Mouse (Mus musculus) midbrain, embryonic 10.5 days (tissue): Measurements from ENCODE around the gene Pold1. TPM values are rescaled to one million over a fixed set of nuclear protein-coding genes. Genes with fewer than 3 reads are reported as not detected.

Experiments
- DNase-seq: peaks from one replicate; pipeline ENCODE4 v3.0.0-alpha.2; 2017; ENCODE audit warnings: low spot score
- H3K27ac ChIP-seq: fragments of 300-500 bp; sonication (generic); replicated peaks from 2 replicates; pipeline ENCODE4 v1.5.1; 2016; ENCODE audit warnings: mild to moderate bottlenecking
- H3K27me3 ChIP-seq: fragments of 300-500 bp; sonication (generic); 2 replicates; pipeline ENCODE4 v1.6.1; 2016; ENCODE audit warnings: low read depth, mild to moderate bottlenecking; ENCODE audit not compliant: poor library complexity, severe bottlenecking
- H3K36me3 ChIP-seq: fragments of 300-500 bp; sonication (generic); 2 replicates; pipeline ENCODE4 v1.6.1; 2016; ENCODE audit warnings: mild to moderate bottlenecking, moderate library complexity
- H3K4me1 ChIP-seq: fragments of 300-500 bp; sonication (generic); 2 replicates; pipeline ENCODE4 v1.6.1; 2016
- H3K4me3 ChIP-seq: fragments of 300-500 bp; sonication (generic); 2 replicates; pipeline ENCODE4 v1.5.1; 2016; ENCODE audit warnings: mild to moderate bottlenecking, moderate library complexity
- H3K9me3 ChIP-seq: fragments of 300-500 bp; sonication (generic); replicated peaks from 2 replicates; pipeline ENCODE4 v1.6.1; 2016; ENCODE audit warnings: mild to moderate bottlenecking
- WGBS: fragments of 180-500 bp; shearing (Covaris S2); methylation state at CpG from one replicate; pipeline ENCODE4 v1.1.7; 2016; 5-methylcytosine and 5-hydroxymethylcytosine counted together
- polyA plus RNA-seq: library from polyadenylated mRNA; unstranded; fragments of >200 nt; fragmentation: Nextera tagmentation; extraction: Ambion mirVana; gene quantifications from 2 replicates; pipeline ENCODE4 v1.2.1, GENCODE M21; 2016

Pold1 gene
- polyA plus RNA-seq = 168 and 179 TPM in 2 replicates

GRCm38 (mm10) chr7:44548497-44549087 is at the start of gene Pold1:
Gene Pold1, minus strand, starts transcription at chr7:44548849.
- WGBS = under 1% methylated on average over 43 of the region's 43 CpGs
- peak; percentile 100 for DNase-seq
- peak within 1 kb of the TSS; percentile 77 for H3K4me3 ChIP-seq
- H3K36me3 ChIP-seq = peaks cover 54% of the 10 kb centered on the region
- H3K9me3 ChIP-seq = peaks cover 9% of the 10 kb centered on the region; the same call in 1 of the 2 replicates
- H3K4me1 ChIP-seq = peaks cover 35% of the 10 kb centered on the region
- H3K27me3 ChIP-seq = no peaks in the 10 kb centered on the region
- H3K27ac ChIP-seq = peak within 1 kb of the TSS; percentile 91

DNA sequence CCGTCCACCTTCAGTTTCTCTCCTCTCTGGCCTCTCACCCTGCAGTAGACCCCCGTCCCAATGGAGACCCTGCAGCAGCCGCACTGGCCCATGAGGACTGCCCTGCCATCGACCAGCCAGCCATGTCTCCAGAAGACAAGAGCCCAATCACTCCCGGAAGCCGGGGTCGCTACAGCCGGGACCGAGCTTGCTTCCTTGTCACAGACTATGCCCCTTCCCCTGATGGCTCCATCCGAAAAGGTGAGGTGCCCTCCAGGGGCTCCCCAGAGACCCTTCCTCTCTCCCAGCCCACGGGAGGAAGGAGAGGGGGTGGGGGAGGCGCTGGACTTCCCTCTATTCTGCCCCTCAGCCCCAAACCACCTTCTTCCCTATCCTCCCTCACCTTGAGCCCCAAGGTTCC is 49.7 kb upstream of the Pold1 start:
- WGBS = 80% methylated on average over 12 of the region's 12 CpGs
- Histone ChIP-seq H3K27me3 (peaks cover 37% of the 10 kb centered on the region), H3K4me1 (peaks cover 50% of the 10 kb centered on the region), H3K9me3 (no peaks in the 10 kb centered on the region), H3K4me3 (no peak overlapping the region), H3K36me3 (peaks cover 14% of the 10 kb centered on the region), H3K27ac (no peak overlapping the region)
- no peak for DNase-seq

- Histone ChIP-seq H3K4me1 (peaks cover 50% of the 10 kb centered on the region), H3K27ac (no peak overlapping the region), H3K9me3 (no peaks in the 10 kb centered on the region), H3K4me3 (no peak overlapping the region), H3K36me3 (peaks cover 14% of the 10 kb centered on the region), H3K27me3 (peaks cover 37% of the 10 kb centered on the region)
- no peak for DNase-seq
- WGBS = 91% methylated on average over 4 of the region's 4 CpGs
Measured at GRCm38 (mm10) chr7:44597666-44598065, 49.0 kb upstream of the Pold1 start.

GRCm38 (mm10) chr7:44596996-44597538 is 48.4 kb upstream of the Pold1 start:
- H3K27ac ChIP-seq = 0 out of 2 replicates have a peak overlapping the region, but pooled peaks have one; percentile 55
- no peak overlapping the region for H3K4me3 ChIP-seq
- peaks cover 37% of the 10 kb centered on the region for H3K27me3 ChIP-seq
- DNase-seq = no peak
- 62% methylated on average over 5 of the region's 5 CpGs for WGBS
- no peaks in the 10 kb centered on the region for H3K9me3 ChIP-seq
- H3K4me1 ChIP-seq = peaks cover 50% of the 10 kb centered on the region
- peaks cover 14% of the 10 kb centered on the region for H3K36me3 ChIP-seq

DNA sequence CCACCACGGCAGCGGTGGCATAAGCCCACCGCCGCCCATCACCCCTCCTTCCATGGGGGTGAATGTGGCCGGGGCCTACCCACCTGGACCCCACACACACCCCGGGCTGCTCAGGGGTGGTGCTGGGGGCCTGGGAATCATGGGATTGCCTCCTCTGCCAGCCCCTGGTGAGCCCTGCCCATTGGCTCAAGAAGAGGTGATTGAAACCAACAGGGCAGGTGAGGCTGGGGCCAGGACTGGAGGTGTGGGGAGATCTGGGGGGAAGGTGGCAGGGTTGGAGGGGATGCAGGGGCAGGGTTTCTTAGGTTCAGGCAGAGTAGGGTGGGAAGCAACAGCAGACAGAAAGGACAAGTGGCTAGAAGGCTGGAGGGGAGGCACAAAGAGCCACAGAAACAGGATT is 47.4 kb upstream of the Pold1 start:
- WGBS = 93% methylated on average over 6 of the region's 6 CpGs
- Histone ChIP-seq H3K36me3 (peaks cover 14% of the 10 kb centered on the region), H3K9me3 (no peaks in the 10 kb centered on the region), H3K27me3 (peaks cover 37% of the 10 kb centered on the region), H3K4me1 (peaks cover 51% of the 10 kb centered on the region), H3K27ac (no peak overlapping the region), H3K4me3 (no peak overlapping the region)
- DNase-seq = no peak

DNA sequence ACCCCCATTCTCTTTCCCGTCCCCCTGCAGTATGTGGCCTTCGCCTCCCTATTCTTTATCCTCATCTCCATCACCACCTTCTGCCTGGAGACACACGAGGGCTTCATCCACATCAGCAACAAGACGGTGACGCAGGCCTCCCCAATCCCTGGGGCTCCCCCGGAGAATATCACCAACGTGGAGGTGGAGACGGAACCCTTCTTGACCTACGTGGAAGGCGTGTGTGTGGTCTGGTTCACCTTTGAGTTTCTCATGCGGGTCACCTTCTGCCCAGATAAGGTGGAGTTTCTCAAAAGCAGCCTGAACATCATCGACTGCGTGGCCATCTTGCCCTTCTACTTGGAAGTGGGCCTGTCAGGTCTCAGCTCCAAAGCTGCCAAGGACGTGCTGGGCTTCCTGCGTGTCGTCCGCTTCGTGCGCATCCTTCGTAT is 46.5 kb upstream of the Pold1 start:
- Histone ChIP-seq H3K27ac (no peak overlapping the region), H3K4me1 (peaks cover 52% of the 10 kb centered on the region), H3K36me3 (peaks cover 14% of the 10 kb centered on the region), H3K9me3 (no peaks in the 10 kb centered on the region), H3K4me3 (no peak overlapping the region), H3K27me3 (peaks cover 37% of the 10 kb centered on the region)
- DNase-seq = no peak
- 94% methylated on average over 20 of the region's 20 CpGs for WGBS

DNA sequence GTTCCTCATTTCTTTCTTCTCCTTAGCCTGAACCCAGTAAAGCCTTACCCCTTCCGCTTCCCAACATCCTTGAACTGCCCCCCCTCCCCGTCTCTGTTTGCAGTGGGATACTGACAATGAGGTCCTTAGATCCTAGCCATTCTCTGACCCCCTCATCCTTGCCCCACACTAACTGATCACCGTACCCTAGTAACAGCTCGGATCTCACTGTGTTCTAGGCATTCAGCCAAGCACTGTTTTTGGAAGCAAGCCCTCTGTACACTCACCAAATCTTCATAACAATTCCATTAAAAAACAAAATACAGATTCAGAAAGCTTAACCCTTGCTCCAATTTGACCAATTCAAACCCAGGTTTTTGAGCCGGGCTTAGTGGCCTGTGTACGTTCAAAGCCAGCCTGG is 45.6 kb upstream of the Pold1 start:
- H3K27me3 ChIP-seq = peaks cover 46% of the 10 kb centered on the region
- 68% methylated on average over 6 of the region's 6 CpGs for WGBS
- H3K9me3 ChIP-seq = no peaks in the 10 kb centered on the region
- H3K4me1 ChIP-seq = peaks cover 60% of the 10 kb centered on the region
- no peak for DNase-seq
- peak overlapping the region; percentile 72 for H3K4me3 ChIP-seq
- H3K27ac ChIP-seq = peak overlapping the region; percentile 46
- H3K36me3 ChIP-seq = peaks cover 14% of the 10 kb centered on the region

GRCm38 (mm10) chr7:44593775-44594174 is 45.1 kb upstream of the Pold1 start:
- WGBS = 2% methylated on average over 22 of the region's 22 CpGs
- H3K36me3 ChIP-seq = peaks cover 14% of the 10 kb centered on the region
- H3K4me3 ChIP-seq = peak overlapping the region; percentile 72
- H3K4me1 ChIP-seq = peaks cover 65% of the 10 kb centered on the region
- H3K27me3 ChIP-seq = peaks cover 51% of the 10 kb centered on the region
- peak; percentile 94 for DNase-seq
- H3K9me3 ChIP-seq = no peaks in the 10 kb centered on the region
- H3K27ac ChIP-seq = peak overlapping the region; percentile 46

GRCm38 (mm10) chr7:44593051-44593450 is 44.4 kb upstream of the Pold1 start:
- peaks cover 14% of the 10 kb centered on the region for H3K36me3 ChIP-seq
- H3K9me3 ChIP-seq = no peaks in the 10 kb centered on the region
- H3K27ac ChIP-seq = no peak overlapping the region
- H3K4me3 ChIP-seq = peak overlapping the region; percentile 72
- peaks cover 73% of the 10 kb centered on the region for H3K4me1 ChIP-seq
- no peak for DNase-seq
- 3% methylated on average over 15 of the region's 15 CpGs for WGBS
- H3K27me3 ChIP-seq = peaks cover 58% of the 10 kb centered on the region

- Histone ChIP-seq H3K27me3 (peaks cover 72% of the 10 kb centered on the region), H3K27ac (peak overlapping the region; percentile 74), H3K9me3 (no peaks in the 10 kb centered on the region), H3K36me3 (peaks cover 14% of the 10 kb centered on the region), H3K4me3 (peak overlapping the region; percentile 72), H3K4me1 (peaks cover 81% of the 10 kb centered on the region)
- peak; percentile 38 for DNase-seq
- under 1% methylated on average over 56 of the region's 60 CpGs for WGBS
Measured at GRCm38 (mm10) chr7:44591348-44592116, 42.9 kb upstream of the Pold1 start.

DNA sequence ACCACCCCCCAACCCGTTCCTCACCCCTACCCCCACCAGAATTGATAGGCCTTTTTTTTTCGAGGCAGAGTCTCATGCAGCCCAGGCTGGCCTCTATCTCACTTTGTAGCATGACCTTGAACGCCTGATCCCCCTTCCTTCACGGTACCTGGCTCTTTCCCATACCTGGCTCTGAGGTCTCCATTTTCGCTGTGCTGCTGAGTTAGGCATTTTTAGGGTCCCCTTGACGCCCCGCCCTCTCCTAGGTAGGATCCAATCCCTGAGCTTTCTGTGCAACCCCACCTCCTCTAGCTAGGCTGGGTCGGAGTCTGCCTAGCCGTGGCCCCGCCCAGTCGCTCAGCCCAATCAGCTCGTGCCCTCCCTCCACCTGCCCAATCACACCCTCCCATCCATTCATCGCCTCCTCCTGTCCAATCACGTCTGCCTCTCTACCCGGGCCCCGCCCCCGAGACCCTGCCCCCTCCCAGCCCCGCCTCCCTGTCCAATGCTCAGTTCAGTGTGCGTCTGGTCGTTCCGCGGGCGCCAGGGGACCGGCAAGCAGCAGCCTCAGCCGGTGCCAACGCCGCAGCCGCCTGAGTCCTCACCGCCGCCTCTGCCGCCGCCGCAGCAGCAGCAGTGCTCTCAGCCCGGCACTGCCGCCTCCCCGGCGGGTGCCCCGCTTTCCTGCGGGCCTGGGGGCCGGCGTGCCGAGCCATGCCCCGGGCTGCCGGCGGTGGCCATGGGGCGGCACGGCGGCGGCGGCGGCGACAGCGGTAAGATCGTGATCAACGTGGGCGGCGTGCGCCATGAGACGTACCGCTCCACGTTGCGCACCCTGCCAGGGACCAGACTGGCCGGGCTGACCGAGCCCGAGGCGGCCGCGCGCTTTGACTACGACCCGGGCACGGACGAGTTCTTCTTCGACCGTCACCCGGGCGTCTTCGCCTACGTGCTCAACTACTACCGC is 42.0 kb upstream of the Pold1 start, which contains the start of gene Kcnc3:
Gene Kcnc3, plus strand, starts transcription at position 263 of the 946 bp plus-strand sequence.
- H3K4me3 ChIP-seq = peak within 1 kb of the TSS; percentile 72
- under 1% methylated on average over 80 of the region's 80 CpGs for WGBS
- peaks cover 79% of the 10 kb centered on the region for H3K27me3 ChIP-seq
- DNase-seq = peak; percentile 98
- peaks cover 7% of the 10 kb centered on the region for H3K36me3 ChIP-seq
- no peaks in the 10 kb centered on the region for H3K9me3 ChIP-seq
- H3K27ac ChIP-seq = peak within 1 kb of the TSS; percentile 74
- H3K4me1 ChIP-seq = peaks cover 85% of the 10 kb centered on the region

DNA sequence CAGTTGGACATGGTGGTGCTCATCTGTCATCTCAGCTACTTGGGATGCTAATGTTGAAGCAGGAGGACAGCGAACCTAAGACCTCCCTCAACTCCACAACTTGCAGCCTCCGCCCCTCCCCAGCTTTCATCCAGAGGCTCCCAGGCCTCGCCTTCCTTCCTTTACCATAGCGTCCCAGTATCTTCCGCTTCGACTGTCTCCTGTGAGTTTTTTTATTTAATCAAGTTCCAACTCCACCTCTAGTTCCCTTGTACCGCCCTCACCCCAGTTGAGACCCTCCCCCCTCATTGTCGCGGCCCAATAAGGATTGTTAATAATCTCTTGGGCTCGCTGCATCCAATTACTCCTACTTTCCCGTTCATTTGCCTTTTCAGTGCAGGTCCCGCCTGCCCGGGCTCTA is 41.3 kb upstream of the Pold1 start:
- Histone ChIP-seq H3K27me3 (peaks cover 86% of the 10 kb centered on the region), H3K27ac (peak overlapping the region; percentile 74; the same call in 1 of the 2 replicates), H3K36me3 (no peaks in the 10 kb centered on the region), H3K4me3 (peak overlapping the region; percentile 72), H3K4me1 (peaks cover 85% of the 10 kb centered on the region), H3K9me3 (no peaks in the 10 kb centered on the region)
- DNase-seq = no peak
- WGBS = 1% methylated on average over 13 of the region's 13 CpGs
